Mouse (Mus musculus): ENCODE results near the gene AL732309.1. TPM values are rescaled to one million over a fixed set of nuclear protein-coding genes. Genes with fewer than 3 reads are reported as not detected.
A peak's percentile ranks its signal among the peaks of the same experiment; 100 is the strongest.
"Not testable (repeated sequence)": the region's sequence is repeated elsewhere in the genome, so short reads cannot be mapped to it uniquely, and the experiment has no call there.

The AL732309.1 gene
- polyA plus RNA-seq, 1 experiment from 2014 or later, result 10.1 TPM

DNA sequence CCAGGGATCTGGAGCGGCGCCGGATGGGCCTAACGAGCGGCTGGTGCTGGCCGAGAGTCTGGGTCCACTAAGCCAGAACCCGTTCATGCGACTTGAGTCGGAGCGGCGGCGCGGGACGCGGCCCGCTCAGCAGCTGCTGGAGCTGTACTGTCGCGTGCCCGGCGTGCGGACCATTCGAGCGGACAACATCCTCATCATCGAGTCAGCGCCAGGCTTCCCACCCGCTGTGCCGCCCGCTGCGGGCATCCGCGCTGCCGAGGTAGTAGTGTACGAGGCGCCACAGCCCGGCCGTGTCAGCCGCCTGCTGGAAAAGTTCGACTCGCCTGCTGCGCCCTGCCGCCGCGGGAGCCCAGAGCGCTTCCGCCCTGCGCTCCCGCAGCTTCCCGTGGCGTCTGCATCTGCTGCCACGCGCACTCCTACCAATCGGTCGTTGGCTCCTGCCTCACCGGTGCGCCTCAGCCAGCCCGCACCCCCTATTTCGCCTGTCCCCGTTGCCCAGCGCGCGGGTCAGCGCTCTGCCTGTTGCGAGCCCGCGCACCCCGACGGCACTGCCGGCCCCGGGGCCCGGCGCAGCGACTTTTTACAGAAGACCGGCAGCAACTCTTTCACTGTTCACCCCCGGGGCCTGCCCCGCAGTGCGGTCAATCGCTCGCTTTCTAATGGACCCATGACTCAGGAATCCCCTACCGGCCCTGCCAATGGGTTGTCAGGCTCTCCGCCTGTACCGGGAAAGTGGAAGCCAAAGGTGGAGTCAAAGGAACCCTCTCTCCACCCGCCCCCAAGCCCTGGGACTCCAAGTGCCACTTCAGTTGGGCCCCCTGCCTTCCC lies 16.3 kb upstream of the AL732309.1 start:
- Histone ChIP-seq H3K27ac (ENCODE audit: low read length) (peak overlapping the region; percentile 60), H3K36me3 (ENCODE audit: control insufficient read depth, insufficient read depth, low read length) (no peaks in the 10 kb centered on the region), H3K27me3 (ENCODE audit: control insufficient read depth, insufficient read depth, low read length) (peaks cover 7% of the 10 kb centered on the region; the same call in 1 of the 2 replicates), H3K4me2 (ENCODE audit: low read depth, low read length) (peak overlapping the region; percentile 85), H3K4me3 (replicated peaks; ENCODE audit: low read length) (peak overlapping the region; percentile 72), H3K9ac (ENCODE audit: low read length) (peak overlapping the region; percentile 82), H3K9me3 (replicated peaks; ENCODE audit: control insufficient read depth, low read length) (no peaks in the 10 kb centered on the region), H3K4me1 (ENCODE audit: control insufficient read depth, insufficient read depth, low read length) (peaks cover 36% of the 10 kb centered on the region)
- no peak for ATAC-seq (ENCODE audit: insufficient read depth, low FRiP score)
- WGBS, result under 1% methylated on average over 82 of the region's 82 CpGs

DNA sequence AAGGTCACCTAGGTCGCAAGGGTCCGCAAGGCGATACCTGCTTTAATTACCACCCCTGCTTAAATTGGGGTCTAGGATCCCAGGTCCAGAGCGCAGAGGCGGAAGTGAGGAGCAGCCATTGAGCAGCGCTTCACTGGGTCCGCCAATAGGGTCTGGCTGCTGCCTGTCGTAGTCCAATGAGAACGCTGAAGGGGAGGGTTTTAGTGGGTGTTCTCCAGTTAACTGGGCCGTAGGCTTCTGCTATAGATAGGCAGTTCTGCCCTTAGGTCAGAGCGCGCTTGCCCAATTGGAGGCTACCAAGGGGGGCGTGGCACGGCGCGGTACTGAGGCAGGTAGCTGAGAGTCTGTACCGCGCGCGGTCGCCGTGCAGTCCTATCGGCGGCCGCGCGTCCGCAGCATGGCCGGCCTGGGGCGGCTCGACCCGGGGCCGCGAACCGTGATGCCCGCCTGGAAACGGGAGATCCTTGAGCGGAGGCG lies 15.7 kb upstream of the AL732309.1 start, which contains the start of gene Tprn:
Gene Tprn (plus strand): TSS at position 328 of the 477 bp plus-strand sequence.
- H3K9me3 ChIP-seq (replicated peaks; ENCODE audit: control insufficient read depth, low read length), result no peaks in the 10 kb centered on the region
- peak within 1 kb of the TSS; percentile 83 for H3K27ac ChIP-seq (ENCODE audit: low read length)
- H3K9ac ChIP-seq (ENCODE audit: low read length), result peak within 1 kb of the TSS; percentile 82
- peak within 1 kb of the TSS; percentile 72 for H3K4me3 ChIP-seq (replicated peaks; ENCODE audit: low read length)
- peaks cover 7% of the 10 kb centered on the region; the same call in 1 of the 2 replicates for H3K27me3 ChIP-seq (ENCODE audit: control insufficient read depth, insufficient read depth, low read length)
- under 1% methylated on average over 39 of the region's 39 CpGs for WGBS
- no peaks in the 10 kb centered on the region for H3K36me3 ChIP-seq (ENCODE audit: control insufficient read depth, insufficient read depth, low read length)
- peaks cover 29% of the 10 kb centered on the region for H3K4me1 ChIP-seq (ENCODE audit: control insufficient read depth, insufficient read depth, low read length)
- ATAC-seq (ENCODE audit: insufficient read depth, low FRiP score), result peak; percentile 96
- peak within 1 kb of the TSS; percentile 85 for H3K4me2 ChIP-seq (ENCODE audit: low read depth, low read length)

DNA sequence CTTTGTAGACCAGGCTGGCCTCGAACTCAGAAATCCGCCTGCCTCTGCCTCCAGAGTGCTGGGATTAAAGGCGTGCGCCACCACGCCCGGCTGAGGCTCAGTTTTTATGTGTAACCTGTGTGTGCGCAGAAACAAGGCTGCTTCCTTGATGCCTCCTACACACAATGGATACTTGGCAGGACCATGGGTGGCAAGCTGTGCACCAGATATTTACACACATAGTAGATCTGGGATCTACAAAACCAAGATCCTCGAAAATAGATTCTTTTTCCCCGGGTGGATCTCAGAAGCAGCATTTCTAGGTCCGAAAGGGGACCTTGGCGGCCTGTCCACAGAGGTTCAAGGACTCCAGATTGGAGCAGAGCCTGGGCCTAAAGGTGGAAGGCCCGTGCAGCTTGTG lies 15.2 kb upstream of the AL732309.1 start:
- H3K4me1 ChIP-seq (ENCODE audit: control insufficient read depth, insufficient read depth, low read length), result peaks cover 25% of the 10 kb centered on the region
- no peaks in the 10 kb centered on the region for H3K9me3 ChIP-seq (replicated peaks; ENCODE audit: control insufficient read depth, low read length)
- peak overlapping the region; percentile 76 for H3K9ac ChIP-seq (ENCODE audit: low read length)
- 46% methylated on average over 12 of the region's 12 CpGs for WGBS
- H3K27ac ChIP-seq (ENCODE audit: low read length), result peak overlapping the region; percentile 83
- H3K36me3 ChIP-seq (ENCODE audit: control insufficient read depth, insufficient read depth, low read length), result no peaks in the 10 kb centered on the region
- H3K4me2 ChIP-seq (ENCODE audit: low read depth, low read length), result peak overlapping the region; percentile 85
- no peak for ATAC-seq (ENCODE audit: insufficient read depth, low FRiP score)
- peak overlapping the region; percentile 72 for H3K4me3 ChIP-seq (replicated peaks; ENCODE audit: low read length)
- peaks cover 7% of the 10 kb centered on the region; the same call in 1 of the 2 replicates for H3K27me3 ChIP-seq (ENCODE audit: control insufficient read depth, insufficient read depth, low read length)

DNA sequence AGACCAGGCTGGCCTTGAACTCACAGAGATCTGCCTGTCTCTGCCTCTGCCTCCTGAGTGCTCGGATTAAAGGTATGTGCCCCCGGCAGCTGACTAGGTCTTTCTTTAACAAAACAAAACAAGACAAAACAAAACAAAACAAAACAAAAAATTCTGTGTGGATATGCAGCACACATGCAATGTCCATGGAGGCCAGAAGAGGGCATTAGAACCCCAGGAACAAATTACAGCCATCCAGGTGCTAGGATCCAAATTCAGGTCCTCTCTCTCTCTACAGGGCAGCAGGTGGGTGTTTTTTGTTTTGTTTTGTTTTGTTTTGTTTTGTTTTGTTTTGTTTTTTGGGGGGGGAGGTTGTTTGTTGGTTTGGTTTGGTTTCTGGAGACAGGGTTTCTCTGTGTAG lies 12.2 kb upstream of the AL732309.1 start:
- H3K4me1 ChIP-seq (ENCODE audit: control insufficient read depth, insufficient read depth, low read length), result peaks cover 21% of the 10 kb centered on the region
- WGBS, result 58% methylated on average over 2 of the region's 2 CpGs

DNA sequence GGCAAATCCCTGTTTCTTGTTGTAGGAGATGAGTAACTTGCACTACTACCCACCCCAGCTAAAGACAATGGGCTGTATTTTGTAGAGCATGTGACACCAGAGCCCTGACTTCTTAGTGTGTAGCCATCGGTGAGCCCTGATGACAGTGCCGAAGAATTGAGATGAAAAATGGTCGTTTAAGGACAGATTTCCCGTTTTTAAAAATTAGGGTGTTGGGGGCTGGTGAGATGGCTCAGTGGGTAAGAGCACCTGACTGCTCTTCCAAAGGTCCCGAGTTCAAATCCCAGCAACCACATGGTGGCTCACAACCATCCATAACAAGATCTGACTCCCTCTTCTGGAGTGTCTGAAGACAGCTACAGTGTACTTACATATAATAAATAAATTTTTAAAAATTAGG lies 10.6 kb upstream of the AL732309.1 start:
- H3K27me3 ChIP-seq (ENCODE audit: control insufficient read depth, insufficient read depth, low read length); H3K27ac ChIP-seq (ENCODE audit: low read length); H3K4me2 ChIP-seq (ENCODE audit: low read depth, low read length); H3K36me3 ChIP-seq (ENCODE audit: control insufficient read depth, insufficient read depth, low read length); H3K4me3 ChIP-seq (replicated peaks; ENCODE audit: low read length); ATAC-seq (ENCODE audit: insufficient read depth, low FRiP score); H3K9me3 ChIP-seq (replicated peaks; ENCODE audit: control insufficient read depth, low read length); H3K9ac ChIP-seq (ENCODE audit: low read length): not testable (repeated sequence)
- H3K4me1 ChIP-seq (ENCODE audit: control insufficient read depth, insufficient read depth, low read length), result peaks cover 14% of the 10 kb centered on the region
- 89% methylated on average over 5 of the region's 5 CpGs for WGBS

More for the DNA sequence above, 12.2 kb upstream of the AL732309.1 start:
- H3K4me3 ChIP-seq (replicated peaks; ENCODE audit: low read length), result no peak overlapping the region
- H3K27me3 ChIP-seq (ENCODE audit: control insufficient read depth, insufficient read depth, low read length), result peaks cover 2% of the 10 kb centered on the region; the same call in 1 of the 2 replicates
- no peak overlapping the region for H3K27ac ChIP-seq (ENCODE audit: low read length)
- no peaks in the 10 kb centered on the region for H3K36me3 ChIP-seq (ENCODE audit: control insufficient read depth, insufficient read depth, low read length)
- H3K9me3 ChIP-seq (replicated peaks; ENCODE audit: control insufficient read depth, low read length), result no peaks in the 10 kb centered on the region
- H3K4me2 ChIP-seq (ENCODE audit: low read depth, low read length), result no peak overlapping the region
- H3K9ac ChIP-seq (ENCODE audit: low read length), result no peak overlapping the region
- no peak for ATAC-seq (ENCODE audit: insufficient read depth, low FRiP score)

DNA sequence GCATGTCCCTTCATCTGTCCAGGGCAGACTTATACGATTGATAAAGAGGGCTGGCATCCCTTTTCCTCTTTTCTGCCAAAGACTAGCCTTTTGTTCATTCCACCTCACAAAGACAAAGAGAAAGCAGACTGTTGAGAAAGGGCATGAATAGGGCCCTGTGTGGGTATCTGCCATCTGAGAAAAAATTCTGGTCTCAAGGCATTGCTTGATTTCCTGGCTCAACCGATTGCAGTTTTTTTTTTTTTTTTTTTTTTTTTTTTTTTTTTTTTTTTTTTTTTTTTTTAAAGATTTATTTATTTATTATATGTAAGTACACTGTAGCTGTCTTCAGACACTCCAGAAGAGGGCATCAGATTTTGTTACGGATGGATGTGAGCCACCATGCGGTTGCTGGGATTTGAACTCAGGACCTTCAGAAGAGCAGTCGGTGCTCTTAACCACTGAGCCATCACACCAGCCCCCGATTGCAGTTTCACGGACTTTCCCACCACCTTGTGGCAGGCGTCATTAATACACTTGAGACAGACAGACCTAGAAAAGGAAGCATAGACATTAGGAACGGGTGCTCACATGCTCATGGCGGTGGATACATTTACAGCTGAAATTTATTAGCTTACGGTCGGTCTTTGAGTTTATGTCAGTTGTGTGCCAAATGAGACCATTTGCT lies 9.9 kb upstream of the AL732309.1 start:
- ATAC-seq (ENCODE audit: insufficient read depth, low FRiP score), result not testable (repeated sequence)

DNA sequence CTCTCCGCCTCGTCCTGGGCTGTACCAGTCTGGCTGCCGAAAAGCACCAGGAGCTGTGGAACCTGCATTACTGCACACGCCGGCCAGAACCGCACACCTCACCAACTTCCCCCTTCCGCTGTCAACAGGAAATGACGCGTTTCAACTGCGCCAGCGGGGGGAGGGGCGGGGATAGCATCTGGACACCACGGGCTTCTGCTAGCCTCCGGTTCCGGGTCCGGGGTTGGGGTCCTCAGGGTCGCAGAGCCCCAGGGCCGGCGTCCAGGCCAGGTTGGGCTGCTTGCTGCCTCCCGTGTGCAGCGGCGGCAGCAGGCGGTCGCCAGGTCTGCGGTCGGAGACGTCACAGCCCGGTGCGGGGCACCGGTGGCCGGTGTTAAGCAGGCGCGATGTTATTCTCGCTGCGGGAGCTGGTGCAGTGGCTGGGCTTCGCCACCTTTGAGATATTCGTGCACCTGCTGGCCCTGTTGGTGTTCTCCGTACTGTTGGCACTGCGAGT lies 8.7 kb upstream of the AL732309.1 start, which contains the start of gene Tmem203:
Gene Tmem203 (plus strand): TSS at position 156 of the 496 bp plus-strand sequence.
- peak within 1 kb of the TSS; percentile 85 for H3K4me3 ChIP-seq (replicated peaks; ENCODE audit: low read length)
- H3K27ac ChIP-seq (ENCODE audit: low read length), result peak within 1 kb of the TSS; percentile 48
- H3K9ac ChIP-seq (ENCODE audit: low read length), result peak within 1 kb of the TSS; percentile 84
- H3K27me3 ChIP-seq (ENCODE audit: control insufficient read depth, insufficient read depth, low read length), result no peaks in the 10 kb centered on the region
- ATAC-seq (ENCODE audit: insufficient read depth, low FRiP score), result peak; percentile 81
- no peaks in the 10 kb centered on the region for H3K9me3 ChIP-seq (replicated peaks; ENCODE audit: control insufficient read depth, low read length)
- under 1% methylated on average over 39 of the region's 39 CpGs for WGBS
- no peaks in the 10 kb centered on the region for H3K36me3 ChIP-seq (ENCODE audit: control insufficient read depth, insufficient read depth, low read length)
- peak within 1 kb of the TSS; percentile 91 for H3K4me2 ChIP-seq (ENCODE audit: low read depth, low read length)
- peaks cover 14% of the 10 kb centered on the region for H3K4me1 ChIP-seq (ENCODE audit: control insufficient read depth, insufficient read depth, low read length)

More for the DNA sequence above, 9.9 kb upstream of the AL732309.1 start:
- H3K4me3 ChIP-seq (replicated peaks; ENCODE audit: low read length), result peak overlapping the region; percentile 85
- H3K27ac ChIP-seq (ENCODE audit: low read length); H3K9me3 ChIP-seq (replicated peaks; ENCODE audit: control insufficient read depth, low read length); H3K36me3 ChIP-seq (ENCODE audit: control insufficient read depth, insufficient read depth, low read length); H3K27me3 ChIP-seq (ENCODE audit: control insufficient read depth, insufficient read depth, low read length): not testable (repeated sequence)
- H3K4me2 ChIP-seq (ENCODE audit: low read depth, low read length), result peak overlapping the region; percentile 81
- 56% methylated on average over 12 of the region's 12 CpGs for WGBS
- H3K9ac ChIP-seq (ENCODE audit: low read length), result peak overlapping the region; percentile 84; the same call in 1 of the 2 replicates
- H3K4me1 ChIP-seq (ENCODE audit: control insufficient read depth, insufficient read depth, low read length), result peaks cover 14% of the 10 kb centered on the region

DNA sequence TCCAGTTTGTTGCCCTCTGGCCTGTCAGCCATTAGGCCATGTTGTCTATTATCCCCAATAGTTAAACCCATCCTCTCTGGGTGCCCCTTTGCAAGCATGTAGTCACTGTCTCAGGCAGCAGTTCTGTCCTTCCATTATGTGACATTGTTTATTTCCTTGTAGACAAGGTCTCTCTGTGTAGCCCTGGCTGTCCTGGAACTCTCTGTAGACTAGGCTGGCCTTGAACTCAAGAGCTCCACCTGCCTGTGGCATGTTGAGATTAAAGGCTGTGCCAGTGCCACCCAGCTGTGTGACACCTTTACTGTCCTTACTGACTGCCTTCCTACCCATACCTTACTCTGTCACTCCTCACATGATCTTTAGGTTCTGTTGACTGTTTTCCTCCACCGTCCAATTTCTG lies 5.7 kb upstream of the AL732309.1 start:
- Histone ChIP-seq H3K4me3 (replicated peaks; ENCODE audit: low read length) (no peak overlapping the region), H3K36me3 (ENCODE audit: control insufficient read depth, insufficient read depth, low read length) (peaks cover 11% of the 10 kb centered on the region)

More for the DNA sequence above, 5.7 kb upstream of the AL732309.1 start:
- H3K4me1 ChIP-seq (ENCODE audit: control insufficient read depth, insufficient read depth, low read length), result peaks cover 14% of the 10 kb centered on the region
- no peaks in the 10 kb centered on the region for H3K9me3 ChIP-seq (replicated peaks; ENCODE audit: control insufficient read depth, low read length)
- 87% methylated on average over 1 of the region's 1 CpGs for WGBS
- no peak overlapping the region for H3K27ac ChIP-seq (ENCODE audit: low read length)
- ATAC-seq (ENCODE audit: insufficient read depth, low FRiP score), result no peak
- no peak overlapping the region for H3K9ac ChIP-seq (ENCODE audit: low read length)
- no peaks in the 10 kb centered on the region for H3K27me3 ChIP-seq (ENCODE audit: control insufficient read depth, insufficient read depth, low read length)
- no peak overlapping the region for H3K4me2 ChIP-seq (ENCODE audit: low read depth, low read length)
